Mouse (Mus musculus): ENCODE data around the gene Palb2.

DNA sequence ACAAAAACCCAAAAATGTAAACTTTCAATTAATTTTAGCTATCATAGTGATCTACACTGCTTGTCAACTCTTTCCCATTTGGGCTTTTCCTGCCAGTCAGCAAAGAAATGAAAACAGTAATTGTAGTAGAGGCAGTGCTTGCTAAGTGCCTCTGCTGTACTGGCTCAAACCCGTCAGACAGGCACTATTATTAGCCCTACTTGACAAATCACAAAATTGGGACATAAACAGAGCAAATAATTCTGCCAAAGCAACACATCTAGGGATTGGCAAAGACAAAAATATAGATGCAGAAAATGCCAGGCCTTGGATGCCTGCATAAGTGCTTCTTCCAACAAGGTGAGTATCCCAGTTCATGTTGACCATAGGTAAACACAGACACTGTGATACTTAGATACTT lies 67.1 kb downstream of the Palb2 start:
- no peak for TF ChIP-seq CTCF (IDR thresholded peaks at IDR 0.05; ENCODE audit: borderline replicate concordance, extremely low read depth, insufficient read depth, insufficient read length)
- TF ChIP-seq POLR2A (IDR thresholded peaks at IDR 0.05; ENCODE audit: borderline replicate concordance, extremely low read depth, insufficient read depth, insufficient read length, poor library complexity, severe bottlenecking), result no peak

Measured in brain, embryonic 14.5 days (tissue).